Mouse (Mus musculus) megakaryocyte, embryonic 14.5 days (primary cell): ENCODE measurements at regions not wholly inside any gene's neighbourhood (a gene's known extent, or its start where the extent isn't known, plus 50 kb on each side); places are given as distances from the start of the nearest gene placed in this dataset.

Experiments
- FLI1 ChIP-seq: IDR thresholded peaks from 2 replicates; pipeline ENCODE4 v1.6.1; 2012; ENCODE audit warnings: low read length, inconsistent platforms, mixed read lengths
- GATA1 ChIP-seq: IDR thresholded peaks from 3 replicates; pipeline ENCODE4 v1.6.1; 2012; ENCODE audit warnings: mixed read lengths, low read length, inconsistent platforms, borderline replicate concordance

DNA sequence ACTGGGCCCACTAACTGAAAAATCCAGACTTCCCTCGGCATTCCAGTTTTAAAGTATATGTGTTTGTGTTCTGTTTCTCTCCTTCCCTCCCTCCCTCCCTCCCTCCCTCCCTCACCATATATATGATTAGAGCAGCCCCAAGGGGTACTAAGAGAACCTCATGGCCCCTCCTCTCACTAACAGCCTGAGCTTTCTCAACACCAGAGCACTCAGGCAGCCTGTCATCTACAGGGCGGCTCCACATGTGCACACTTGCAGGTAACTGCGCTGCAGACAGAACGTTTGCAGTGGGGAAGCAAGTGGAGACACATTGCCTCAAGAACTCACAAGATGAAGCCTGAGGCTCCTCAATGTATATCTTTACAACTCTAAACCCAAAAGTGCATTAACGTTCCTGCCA, 294.9 kb downstream of the Sox4 start:
- no peak for TF ChIP-seq GATA1
- TF ChIP-seq FLI1: no peak
